Mouse (Mus musculus): ENCODE measurements around the gene Hvcn1. TPM values are rescaled to one million over a fixed set of nuclear protein-coding genes. Genes with fewer than 3 reads are reported as not detected.

Gene Hvcn1
- polyA plus RNA-seq, 1 experiment from 2014 or later: 7.9 TPM

- Histone ChIP-seq H3K4me3 (ENCODE audit: low read depth, low read length) (no peak overlapping the region), H3K36me3 (ENCODE audit: control insufficient read depth, insufficient read depth, low read length) (peaks cover 34% of the 10 kb centered on the region), H3K4me2 (ENCODE audit: low read depth, low read length) (no peak overlapping the region), H3K4me1 (ENCODE audit: control insufficient read depth, insufficient read depth, low read length) (no peaks in the 10 kb centered on the region), H3K27ac (replicated peaks; ENCODE audit: low read depth, low read length) (no peak overlapping the region), H3K9me3 (ENCODE audit: control insufficient read depth, low read length) (no peaks in the 10 kb centered on the region), H3K9ac (ENCODE audit: low read depth, low read length) (no peak overlapping the region), H3K27me3 (replicated peaks; ENCODE audit: control insufficient read depth, insufficient read depth, low read length) (no peaks in the 10 kb centered on the region)
- ATAC-seq (ENCODE audit: low read depth) (no peak), DNase-seq (ENCODE audit: low spot score) (peak; percentile 24)
- WGBS: 63% methylated on average over 3 of the region's 3 CpGs
Observed at GRCm38 (mm10) chr5:122245186-122245585, 38.6 kb downstream of the Hvcn1 start.

DNA sequence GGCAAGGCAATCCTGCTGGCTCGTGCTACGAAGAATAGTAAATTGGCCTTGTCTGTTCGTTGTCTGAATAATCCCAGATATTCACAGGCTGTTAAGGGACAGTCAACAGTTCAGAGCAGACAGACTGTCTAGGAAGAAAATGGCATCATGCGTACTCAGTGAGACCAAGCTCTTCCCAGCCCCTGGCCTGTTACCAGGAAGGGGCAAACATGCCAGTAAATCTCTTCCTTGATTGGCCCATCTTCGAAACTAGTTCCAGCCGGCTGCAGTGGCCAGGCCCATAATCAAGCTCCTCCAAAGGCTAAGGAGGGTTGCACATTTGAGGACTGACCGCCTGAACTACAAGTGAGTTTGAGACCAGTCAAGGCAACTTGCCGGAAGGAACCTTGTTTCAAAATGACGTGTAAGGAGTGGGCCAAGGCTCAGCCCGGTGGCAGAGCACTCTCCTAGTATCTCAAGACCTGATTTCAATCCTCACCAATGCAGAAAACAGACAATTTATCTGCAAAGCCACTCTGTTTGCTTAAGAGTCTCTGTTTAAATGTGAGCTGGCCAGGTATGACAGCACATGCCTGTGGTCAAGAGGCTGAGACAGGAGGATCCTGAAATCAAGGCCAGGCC lies 40.1 kb downstream of the Hvcn1 start:
- Histone ChIP-seq H3K9ac (ENCODE audit: low read depth, low read length) (no peak overlapping the region), H3K27ac (replicated peaks; ENCODE audit: low read depth, low read length) (no peak overlapping the region), H3K36me3 (ENCODE audit: control insufficient read depth, insufficient read depth, low read length) (peaks cover 32% of the 10 kb centered on the region; the same call in 1 of the 2 replicates), H3K4me3 (ENCODE audit: low read depth, low read length) (no peak overlapping the region), H3K27me3 (replicated peaks; ENCODE audit: control insufficient read depth, insufficient read depth, low read length) (no peaks in the 10 kb centered on the region), H3K9me3 (ENCODE audit: control insufficient read depth, low read length) (no peaks in the 10 kb centered on the region), H3K4me2 (ENCODE audit: low read depth, low read length) (no peak overlapping the region), H3K4me1 (ENCODE audit: control insufficient read depth, insufficient read depth, low read length) (no peaks in the 10 kb centered on the region)
- DNase-seq (ENCODE audit: low spot score) (no peak), ATAC-seq (ENCODE audit: low read depth) (no peak)
- WGBS: 82% methylated on average over 10 of the region's 10 CpGs

GRCm38 (mm10) chr5:122247529-122247928 lies 40.9 kb downstream of the Hvcn1 start:
- no peak overlapping the region for H3K27ac ChIP-seq (replicated peaks; ENCODE audit: low read depth, low read length)
- no peak overlapping the region for H3K9ac ChIP-seq (ENCODE audit: low read depth, low read length)
- H3K4me3 ChIP-seq (ENCODE audit: low read depth, low read length): no peak overlapping the region
- no peak for ATAC-seq (ENCODE audit: low read depth)
- no peaks in the 10 kb centered on the region for H3K4me1 ChIP-seq (ENCODE audit: control insufficient read depth, insufficient read depth, low read length)
- H3K36me3 ChIP-seq (ENCODE audit: control insufficient read depth, insufficient read depth, low read length): peaks cover 32% of the 10 kb centered on the region; the same call in 1 of the 2 replicates
- no peaks in the 10 kb centered on the region for H3K9me3 ChIP-seq (ENCODE audit: control insufficient read depth, low read length)
- no peak for DNase-seq (ENCODE audit: low spot score)
- no peak overlapping the region for H3K4me2 ChIP-seq (ENCODE audit: low read depth, low read length)
- H3K27me3 ChIP-seq (replicated peaks; ENCODE audit: control insufficient read depth, insufficient read depth, low read length): no peaks in the 10 kb centered on the region
- WGBS: 83% methylated on average over 11 of the region's 11 CpGs

DNA sequence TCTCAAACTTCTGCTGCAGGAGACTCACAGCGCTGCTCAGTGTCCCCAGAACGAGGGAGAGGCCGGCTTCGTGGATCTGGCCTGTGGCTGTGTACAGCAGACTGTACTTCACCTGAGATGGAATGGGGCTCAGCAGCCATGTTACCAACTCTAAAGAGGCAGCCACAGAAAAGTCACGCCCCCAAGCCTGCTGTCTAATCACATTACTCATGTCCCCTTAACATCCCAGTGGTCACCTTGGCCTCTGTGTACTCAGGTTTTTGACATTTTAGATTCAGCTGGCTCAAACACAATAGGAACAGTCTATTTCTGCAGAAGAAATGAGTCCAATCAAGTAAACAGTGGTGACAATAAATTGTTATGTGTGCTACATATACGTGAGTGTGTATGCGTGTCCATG lies 41.3 kb downstream of the Hvcn1 start:
- H3K4me1 ChIP-seq (ENCODE audit: control insufficient read depth, insufficient read depth, low read length): no peaks in the 10 kb centered on the region
- no peak overlapping the region for H3K4me2 ChIP-seq (ENCODE audit: low read depth, low read length)
- ATAC-seq (ENCODE audit: low read depth) (no peak), DNase-seq (ENCODE audit: low spot score) (no peak)
- H3K27ac ChIP-seq (replicated peaks; ENCODE audit: low read depth, low read length): no peak overlapping the region
- WGBS: 88% methylated on average over 7 of the region's 7 CpGs
- no peak overlapping the region for H3K9ac ChIP-seq (ENCODE audit: low read depth, low read length)
- H3K27me3 ChIP-seq (replicated peaks; ENCODE audit: control insufficient read depth, insufficient read depth, low read length): no peaks in the 10 kb centered on the region
- no peaks in the 10 kb centered on the region for H3K9me3 ChIP-seq (ENCODE audit: control insufficient read depth, low read length)
- peaks cover 35% of the 10 kb centered on the region; the same call in 1 of the 2 replicates for H3K36me3 ChIP-seq (ENCODE audit: control insufficient read depth, insufficient read depth, low read length)
- H3K4me3 ChIP-seq (ENCODE audit: low read depth, low read length): no peak overlapping the region

DNA sequence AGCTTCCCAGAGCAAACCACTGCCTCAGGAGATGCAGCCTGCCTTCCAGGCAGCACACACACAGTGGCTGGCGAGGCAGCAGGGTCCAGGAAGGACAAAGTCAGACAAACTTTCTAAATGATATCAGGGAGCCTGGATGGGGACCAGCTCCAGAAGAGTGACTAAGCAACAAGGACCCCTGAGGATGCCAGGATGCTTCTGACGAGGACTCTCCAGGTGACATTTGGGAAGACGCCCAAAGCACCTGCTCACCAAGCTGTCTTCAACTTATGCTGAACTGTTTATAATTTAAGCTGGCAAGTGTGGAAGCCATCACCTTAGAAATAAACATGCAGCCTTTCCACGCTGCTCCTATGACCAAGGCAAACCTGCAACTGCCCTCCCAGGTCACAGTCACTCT lies 42.7 kb downstream of the Hvcn1 start:
- Histone ChIP-seq H3K4me2 (ENCODE audit: low read depth, low read length) (no peak overlapping the region), H3K36me3 (ENCODE audit: control insufficient read depth, insufficient read depth, low read length) (peaks cover 46% of the 10 kb centered on the region), H3K27ac (replicated peaks; ENCODE audit: low read depth, low read length) (no peak overlapping the region), H3K4me3 (ENCODE audit: low read depth, low read length) (no peak overlapping the region), H3K9me3 (ENCODE audit: control insufficient read depth, low read length) (no peaks in the 10 kb centered on the region), H3K27me3 (replicated peaks; ENCODE audit: control insufficient read depth, insufficient read depth, low read length) (no peaks in the 10 kb centered on the region), H3K9ac (ENCODE audit: low read depth, low read length) (no peak overlapping the region), H3K4me1 (ENCODE audit: control insufficient read depth, insufficient read depth, low read length) (no peaks in the 10 kb centered on the region)
- WGBS: 82% methylated on average over 4 of the region's 4 CpGs
- no peak for ATAC-seq (ENCODE audit: low read depth)
- no peak for DNase-seq (ENCODE audit: low spot score)

DNA sequence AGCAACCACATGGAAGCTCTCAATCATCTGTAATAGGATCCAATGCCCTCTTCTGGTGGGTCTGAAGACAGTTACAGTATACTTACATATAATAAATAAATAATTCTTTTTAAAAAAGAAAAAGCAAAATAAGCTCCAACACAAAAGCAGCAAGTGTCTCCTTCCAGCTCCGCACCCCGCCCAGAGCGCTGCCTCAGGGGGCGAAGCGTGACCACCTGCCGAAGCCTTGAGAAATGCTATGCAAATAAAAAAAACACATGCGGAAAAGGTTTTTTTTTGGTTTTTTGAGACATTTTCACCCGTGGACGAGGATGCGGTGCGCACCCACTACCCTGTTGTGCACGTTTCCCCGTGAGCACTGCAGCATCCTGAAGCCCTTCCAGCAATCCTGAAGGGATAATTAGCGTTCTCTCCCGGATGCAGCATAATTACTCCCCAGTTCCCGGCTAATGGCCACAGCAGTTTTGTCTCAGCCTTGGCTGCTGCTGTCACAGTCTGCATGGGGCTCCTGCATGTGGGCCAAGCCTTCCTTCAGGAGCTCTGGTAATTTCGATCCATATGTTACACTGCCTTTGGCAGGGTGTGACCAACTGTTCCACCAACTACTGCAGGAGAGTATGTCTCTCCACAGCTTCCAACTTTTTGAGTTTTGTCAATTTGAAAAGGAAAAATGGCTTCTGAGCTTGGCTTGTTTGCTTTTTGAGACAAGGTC lies 45.4 kb downstream of the Hvcn1 start:
- 83% methylated on average over 17 of the region's 17 CpGs for WGBS
- Histone ChIP-seq H3K27me3 (replicated peaks; ENCODE audit: control insufficient read depth, insufficient read depth, low read length) (no peaks in the 10 kb centered on the region), H3K36me3 (ENCODE audit: control insufficient read depth, insufficient read depth, low read length) (peaks cover 73% of the 10 kb centered on the region), H3K4me1 (ENCODE audit: control insufficient read depth, insufficient read depth, low read length) (no peaks in the 10 kb centered on the region), H3K4me3 (ENCODE audit: low read depth, low read length) (no peak overlapping the region), H3K4me2 (ENCODE audit: low read depth, low read length) (no peak overlapping the region), H3K9ac (ENCODE audit: low read depth, low read length) (no peak overlapping the region), H3K27ac (replicated peaks; ENCODE audit: low read depth, low read length) (no peak overlapping the region), H3K9me3 (ENCODE audit: control insufficient read depth, low read length) (no peaks in the 10 kb centered on the region)
- DNase-seq (ENCODE audit: low spot score): no peak
- ATAC-seq (ENCODE audit: low read depth): no peak

GRCm38 (mm10) chr5:122258027-122258741 lies 51.6 kb downstream of the Hvcn1 start:
- 77% methylated on average over 6 of the region's 6 CpGs for WGBS
- Histone ChIP-seq H3K4me2 (ENCODE audit: low read depth, low read length) (no peak overlapping the region), H3K27ac (replicated peaks; ENCODE audit: low read depth, low read length) (no peak overlapping the region), H3K4me3 (ENCODE audit: low read depth, low read length) (no peak overlapping the region), H3K4me1 (ENCODE audit: control insufficient read depth, insufficient read depth, low read length) (no peaks in the 10 kb centered on the region), H3K36me3 (ENCODE audit: control insufficient read depth, insufficient read depth, low read length) (peaks cover 74% of the 10 kb centered on the region), H3K9me3 (ENCODE audit: control insufficient read depth, low read length) (no peaks in the 10 kb centered on the region), H3K9ac (ENCODE audit: low read depth, low read length) (no peak overlapping the region), H3K27me3 (replicated peaks; ENCODE audit: control insufficient read depth, insufficient read depth, low read length) (no peaks in the 10 kb centered on the region)
- no peak for ATAC-seq (ENCODE audit: low read depth)
- no peak for DNase-seq (ENCODE audit: low spot score)

- no peak overlapping the region for H3K27ac ChIP-seq (replicated peaks; ENCODE audit: low read depth, low read length)
- 62% methylated on average over 7 of the region's 7 CpGs for WGBS
- peaks cover 37% of the 10 kb centered on the region for H3K36me3 ChIP-seq (ENCODE audit: control insufficient read depth, insufficient read depth, low read length)
- H3K4me1 ChIP-seq (ENCODE audit: control insufficient read depth, insufficient read depth, low read length): no peaks in the 10 kb centered on the region
- no peaks in the 10 kb centered on the region for H3K9me3 ChIP-seq (ENCODE audit: control insufficient read depth, low read length)
- H3K27me3 ChIP-seq (replicated peaks; ENCODE audit: control insufficient read depth, insufficient read depth, low read length): no peaks in the 10 kb centered on the region
- H3K9ac ChIP-seq (ENCODE audit: low read depth, low read length): no peak overlapping the region; the same call in 1 of the 2 replicates
- H3K4me2 ChIP-seq (ENCODE audit: low read depth, low read length): no peak overlapping the region
- DNase-seq (ENCODE audit: low spot score) (no peak), ATAC-seq (ENCODE audit: low read depth) (no peak)
- no peak overlapping the region for H3K4me3 ChIP-seq (ENCODE audit: low read depth, low read length)
Observed at GRCm38 (mm10) chr5:122262104-122262503, 55.5 kb downstream of the Hvcn1 start.

All from embryonic facial prominence, embryonic 14.5 days (tissue).